Mouse (Mus musculus): ENCODE measurements around the gene Clec1a.

DNA sequence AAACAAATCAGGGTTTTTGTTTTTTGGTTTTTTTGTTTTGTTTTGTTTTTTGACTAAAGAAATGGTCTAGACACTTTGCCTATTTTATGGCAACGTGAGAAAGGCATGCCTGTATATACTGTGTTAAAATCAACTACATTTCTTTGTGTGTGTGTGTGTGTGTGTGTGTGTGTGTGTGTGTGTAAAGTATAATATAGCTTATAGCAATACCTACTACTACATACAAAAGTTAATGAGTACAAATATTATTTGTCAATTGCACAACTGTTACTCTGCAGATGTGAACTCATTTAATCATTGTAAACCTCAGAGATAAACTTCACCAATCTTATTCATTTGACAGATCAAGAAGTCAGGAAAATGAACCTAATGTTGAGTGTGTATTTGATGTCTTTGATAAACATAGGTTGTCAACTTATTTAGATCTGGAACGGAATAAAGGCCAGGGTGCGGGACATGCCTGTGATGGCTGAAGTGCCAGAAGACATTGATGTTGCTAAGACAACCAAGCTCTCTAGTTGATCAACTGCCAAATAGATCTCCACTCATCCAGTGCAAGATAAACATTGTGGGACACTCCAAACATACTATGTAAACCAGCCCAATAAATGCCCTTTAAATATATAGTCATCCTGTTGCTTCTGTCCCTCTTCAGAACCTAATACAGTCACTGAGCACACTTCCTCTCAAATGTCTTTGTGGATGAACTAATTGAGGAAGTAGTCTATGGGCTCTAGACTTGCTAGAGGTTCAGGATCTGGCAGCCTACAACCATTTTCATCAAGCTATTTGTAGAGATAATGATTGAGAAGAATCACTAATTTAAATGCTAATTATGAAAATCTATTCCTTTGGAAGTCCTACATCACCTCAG is 45.8 kb upstream of the Clec1a start:
- TF ChIP-seq CTCF (IDR thresholded peaks at IDR 0.05; ENCODE audit: low read depth): no peak
- no peak for TF ChIP-seq EP300 (IDR thresholded peaks at IDR 0.05; ENCODE audit: low read depth)
